Mouse (Mus musculus): ENCODE measurements around the gene Prrg4. TPM values are rescaled to one million over a fixed set of nuclear protein-coding genes. Genes with fewer than 3 reads are reported as not detected.
"Not testable (repeated sequence)": the region's sequence is repeated elsewhere in the genome, so short reads cannot be mapped to it uniquely, and the experiment has no call there.

Gene Prrg4
- polyA plus RNA-seq, 1 experiment from 2014 or later, result 1.5 TPM

GRCm38 (mm10) chr2:104826191-104826590, 23.5 kb downstream of the Prrg4 start:
- Histone ChIP-seq H3K9me3 (no peaks in the 10 kb centered on the region), H3K4me2 (replicated peaks) (no peak overlapping the region), H3K36me3 (no peaks in the 10 kb centered on the region), H3K27me3 (no peaks in the 10 kb centered on the region), H3K4me3 (no peak overlapping the region), H3K9ac (no peak overlapping the region), H3K4me1 (no peaks in the 10 kb centered on the region), H3K27ac (no peak overlapping the region)
- no peak for ATAC-seq (ENCODE audit: low FRiP score, low read depth)
- WGBS, result 91% methylated on average over 4 of the region's 4 CpGs

GRCm38 (mm10) chr2:104818763-104819162, 30.9 kb downstream of the Prrg4 start:
- not testable (repeated sequence) for H3K4me3 ChIP-seq; ATAC-seq (ENCODE audit: low FRiP score, low read depth); H3K36me3 ChIP-seq; H3K27me3 ChIP-seq; H3K9ac ChIP-seq; H3K4me2 ChIP-seq (replicated peaks); H3K9me3 ChIP-seq; H3K27ac ChIP-seq
- peaks cover 16% of the 10 kb centered on the region for H3K4me1 ChIP-seq
- 87% methylated on average over 3 of the region's 3 CpGs for WGBS

GRCm38 (mm10) chr2:104817555-104818330, 31.9 kb downstream of the Prrg4 start:
- Histone ChIP-seq H3K36me3 (no peaks in the 10 kb centered on the region), H3K4me1 (peaks cover 19% of the 10 kb centered on the region), H3K9ac (peak overlapping the region; percentile 98), H3K9me3 (no peaks in the 10 kb centered on the region), H3K27ac (peak overlapping the region; percentile 98), H3K4me3 (peak overlapping the region; percentile 93), H3K4me2 (replicated peaks) (peak overlapping the region; percentile 82), H3K27me3 (no peaks in the 10 kb centered on the region)
- ATAC-seq (ENCODE audit: low FRiP score, low read depth), result no peak
- 3% methylated on average over 15 of the region's 15 CpGs for WGBS

GRCm38 (mm10) chr2:104816866-104817439, 32.7 kb downstream of the Prrg4 start:
- H3K4me1 ChIP-seq, result peaks cover 19% of the 10 kb centered on the region
- peak overlapping the region; percentile 98 for H3K9ac ChIP-seq
- WGBS, result 0% methylated on average over 37 of the region's 51 CpGs
- peak overlapping the region; percentile 98 for H3K27ac ChIP-seq
- ATAC-seq (ENCODE audit: low FRiP score, low read depth), result peak; percentile 95
- no peaks in the 10 kb centered on the region for H3K27me3 ChIP-seq
- no peaks in the 10 kb centered on the region for H3K36me3 ChIP-seq
- no peaks in the 10 kb centered on the region for H3K9me3 ChIP-seq
- H3K4me3 ChIP-seq, result peak overlapping the region; percentile 93
- H3K4me2 ChIP-seq (replicated peaks), result peak overlapping the region; percentile 82

- Histone ChIP-seq H3K4me2 (replicated peaks) (peak within 1 kb of the TSS; percentile 82), H3K27ac (peak within 1 kb of the TSS; percentile 98), H3K9me3 (no peaks in the 10 kb centered on the region), H3K4me3 (peak within 1 kb of the TSS; percentile 93), H3K36me3 (no peaks in the 10 kb centered on the region), H3K9ac (peak within 1 kb of the TSS; percentile 98), H3K4me1 (peaks cover 19% of the 10 kb centered on the region), H3K27me3 (no peaks in the 10 kb centered on the region)
- peak; percentile 74 for ATAC-seq (ENCODE audit: low FRiP score, low read depth)
- under 1% methylated on average over 24 of the region's 50 CpGs for WGBS
These were observed 33.3 kb downstream of the Prrg4 start, which contains the start of gene Qser1 for GRCm38 (mm10) chr2:104816371-104816827. TSS of gene Qser1 (minus strand) at chr2:104816760.

- Histone ChIP-seq H3K27me3 (no peaks in the 10 kb centered on the region), H3K36me3 (no peaks in the 10 kb centered on the region), H3K4me3 (peak overlapping the region; percentile 93), H3K4me2 (replicated peaks) (peak overlapping the region; percentile 82), H3K9me3 (no peaks in the 10 kb centered on the region), H3K4me1 (peaks cover 19% of the 10 kb centered on the region), H3K9ac (peak overlapping the region; percentile 98), H3K27ac (peak overlapping the region; percentile 98)
- 0% methylated on average over 32 of the region's 33 CpGs for WGBS
- ATAC-seq (ENCODE audit: low FRiP score, low read depth), result peak; percentile 22
These were observed 33.9 kb downstream of the Prrg4 start for GRCm38 (mm10) chr2:104815561-104816370.

- Histone ChIP-seq H3K27ac (no peak overlapping the region), H3K4me1 (peaks cover 22% of the 10 kb centered on the region), H3K27me3 (no peaks in the 10 kb centered on the region), H3K4me2 (replicated peaks) (peak overlapping the region; percentile 11; the same call in 1 of the 2 replicates), H3K9me3 (peaks cover 3% of the 10 kb centered on the region; the same call in 1 of the 2 replicates), H3K9ac (no peak overlapping the region), H3K4me3 (peak overlapping the region; percentile 7; the same call in 1 of the 2 replicates), H3K36me3 (peaks cover 8% of the 10 kb centered on the region)
- no peak for ATAC-seq (ENCODE audit: low FRiP score, low read depth)
- 59% methylated on average over 5 of the region's 5 CpGs for WGBS
These were observed 35.3 kb downstream of the Prrg4 start for GRCm38 (mm10) chr2:104814181-104814951.

- H3K9me3 ChIP-seq, result peaks cover 6% of the 10 kb centered on the region; the same call in 1 of the 2 replicates
- no peaks in the 10 kb centered on the region for H3K27me3 ChIP-seq
- peaks cover under 1% of the 10 kb centered on the region; the same call in 1 of the 2 replicates for H3K4me1 ChIP-seq
- H3K27ac ChIP-seq, result no peak overlapping the region
- WGBS, result 85% methylated on average over 1 of the region's 1 CpGs
- H3K9ac ChIP-seq, result no peak overlapping the region
- no peak for ATAC-seq (ENCODE audit: low FRiP score, low read depth)
- H3K4me3 ChIP-seq, result no peak overlapping the region
- H3K36me3 ChIP-seq, result peaks cover 23% of the 10 kb centered on the region
- H3K4me2 ChIP-seq (replicated peaks), result no peak overlapping the region
These were observed 44.2 kb downstream of the Prrg4 start for GRCm38 (mm10) chr2:104805435-104805834.

Other genes with a start within 250 kb of the Prrg4 start
- 66.1 and 69.4 TPM in 2 replicates for gene Tcp11l1, start 137.7 kb downstream of the Prrg4 start, polyA plus RNA-seq (2015; fragmentation: Nextera tagmentation; extraction: Ambion mirVana)
- gene Pin1rt1, start 133.5 kb downstream of the Prrg4 start, polyA plus RNA-seq (2015; fragmentation: Nextera tagmentation; extraction: Ambion mirVana), result 0.24 TPM in 1 of 2 replicates, not detected in the other
- gene Depdc7, start 107.0 kb downstream of the Prrg4 start, polyA plus RNA-seq (2015; fragmentation: Nextera tagmentation; extraction: Ambion mirVana), result 5.2 and 5.3 TPM in 2 replicates
- gene Qser1, start 33.1 kb downstream of the Prrg4 start, polyA plus RNA-seq (2015; fragmentation: Nextera tagmentation; extraction: Ambion mirVana), result 11.6 and 12.0 TPM in 2 replicates
- gene Ccdc73, start 17.9 kb upstream of the Prrg4 start, polyA plus RNA-seq (2015; fragmentation: Nextera tagmentation; extraction: Ambion mirVana), result 8.1 and 10.9 TPM in 2 replicates
- 279 and 288 TPM in 2 replicates for gene Eif3m, start 167.2 kb upstream of the Prrg4 start, polyA plus RNA-seq (2015; fragmentation: Nextera tagmentation; extraction: Ambion mirVana)
- gene Gm11060, start 242.1 kb upstream of the Prrg4 start, polyA plus RNA-seq (2015; fragmentation: Nextera tagmentation; extraction: Ambion mirVana), result not detected in 2 replicates

Data from limb, embryonic 13.5 days (tissue).